Mouse (Mus musculus) inflammation-experienced regulatory T-cells, adult 6 months (primary cell): Measurements from ENCODE around the gene Olfr1158. TPM values are rescaled to one million over a fixed set of nuclear protein-coding genes. Genes with fewer than 3 reads are reported as not detected.
"Not testable (repeated sequence)": the region's sequence is repeated elsewhere in the genome, so short reads cannot be mapped to it uniquely, and the experiment has no call there.

Source experiments
- ATAC-seq: one replicate; pipeline ENCODE4 v1.8.0; 2017
- polyA plus RNA-seq, 3 experiments: library from polyadenylated mRNA; unstranded; fragments of 100-300 nt; shearing (Covaris generic); gene quantifications; one replicate each; pipeline ENCODE4 v1.2.1; 2017

Gene Olfr1158
- not detected for polyA plus RNA-seq

GRCm38 (mm10) chr2:87989813-87990212, at the start of gene Olfr1158:
Olfr1158 (plus strand) TSS chr2:87990113.
- no peak for ATAC-seq

GRCm38 (mm10) chr2:87945037-87945436, 44.9 kb upstream of the Olfr1158 start, which contains the start of gene Olfr1155:
Olfr1155 (minus strand) TSS chr2:87945137.
- no peak for ATAC-seq

GRCm38 (mm10) chr2:87953000-87953399, 36.9 kb upstream of the Olfr1158 start, which contains the start of gene Olfr1156:
Olfr1156 (minus strand) TSS chr2:87953100.
- no peak for ATAC-seq

DNA sequence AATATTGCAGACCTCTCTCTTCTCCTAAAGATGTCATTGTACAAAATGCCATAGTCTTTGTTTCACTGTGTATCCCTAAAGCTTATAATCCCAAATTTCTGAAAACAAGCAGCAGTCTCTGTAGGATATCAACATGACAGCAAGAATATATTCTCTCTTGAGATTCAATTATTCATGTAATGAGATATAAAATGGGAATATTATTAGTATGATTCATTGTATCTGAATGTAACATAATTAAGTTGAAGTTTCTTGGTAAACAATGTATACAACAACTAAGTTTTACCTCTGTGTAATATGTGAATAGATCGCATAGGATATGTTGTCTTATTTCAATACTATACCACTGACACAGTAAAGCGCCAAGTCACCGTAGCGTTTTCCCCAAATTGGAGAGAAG, 21.7 kb upstream of the Olfr1158 start, which contains the start of gene Olfr1157:
TSS of gene Olfr1157 (minus strand) at position 101 of the 400 bp plus-strand sequence.
- no peak for ATAC-seq

DNA sequence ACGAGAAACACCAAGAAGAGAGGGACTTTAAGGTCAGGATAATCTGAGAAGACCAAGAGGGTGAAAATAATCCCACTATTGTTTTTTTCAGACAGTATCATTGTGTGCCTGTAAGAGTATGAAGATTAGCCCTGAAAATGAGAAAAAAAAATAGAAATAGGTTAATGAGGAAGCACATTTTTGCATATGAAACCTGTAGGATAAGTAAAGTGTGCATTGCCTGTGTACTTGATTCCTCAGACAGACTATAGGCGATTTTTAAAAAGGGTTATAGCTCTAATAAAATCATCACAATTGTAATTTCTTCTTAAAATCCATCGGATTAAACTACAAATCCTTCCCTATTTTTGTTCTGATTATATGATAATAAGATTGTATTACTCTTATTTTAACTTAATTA, 15.3 kb upstream of the Olfr1158 start, which contains the start of gene Olfr74:
TSS of gene Olfr74 (minus strand) at position 101 of the 400 bp plus-strand sequence.
- no peak for ATAC-seq

DNA sequence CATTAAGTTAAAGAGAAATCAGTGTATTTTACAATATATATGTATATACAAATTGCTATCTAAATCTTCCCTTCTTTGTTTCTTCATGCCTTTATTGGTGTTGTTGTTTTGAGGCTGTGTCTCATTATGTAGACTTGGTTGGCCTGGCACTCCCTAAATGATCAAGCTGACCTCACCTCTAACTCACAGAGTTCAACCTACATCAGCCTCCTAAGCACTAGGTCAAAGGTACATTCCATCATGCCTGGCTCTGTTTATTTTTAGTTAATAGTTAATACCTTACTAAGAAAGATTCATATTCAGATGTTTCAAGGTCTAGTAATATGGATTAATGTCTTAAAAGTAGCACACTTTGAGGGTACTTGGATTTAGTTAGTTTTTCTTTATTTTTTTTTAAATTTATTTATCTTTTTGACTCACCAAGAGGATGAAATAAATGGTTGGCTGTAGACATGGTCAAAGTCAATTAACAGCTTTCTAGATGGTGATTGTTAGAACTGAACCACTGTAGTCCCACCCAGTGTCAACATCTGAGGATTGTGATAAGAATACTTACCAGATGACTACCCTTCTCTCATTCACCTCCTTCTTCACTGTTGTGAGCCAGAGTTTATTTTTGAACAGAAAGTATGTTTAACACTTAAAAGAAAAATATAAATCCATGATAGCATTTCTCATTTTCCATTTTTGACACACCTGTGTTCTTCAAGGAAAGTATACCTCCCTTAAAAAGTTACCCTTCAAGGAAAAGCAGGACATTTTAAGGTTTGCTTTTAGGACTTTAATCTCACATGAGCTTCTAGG, 17.8 kb downstream of the Olfr1158 start, which contains the start of gene Olfr1160:
TSS of gene Olfr1160 (minus strand) at position 754 of the 804 bp plus-strand sequence.
- ATAC-seq, result no peak

GRCm38 (mm10) chr2:88022474-88022873, 32.6 kb downstream of the Olfr1158 start, which contains the start of gene Olfr1161:
Olfr1161 (plus strand) TSS chr2:88022774.
- not testable (repeated sequence) for ATAC-seq

DNA sequence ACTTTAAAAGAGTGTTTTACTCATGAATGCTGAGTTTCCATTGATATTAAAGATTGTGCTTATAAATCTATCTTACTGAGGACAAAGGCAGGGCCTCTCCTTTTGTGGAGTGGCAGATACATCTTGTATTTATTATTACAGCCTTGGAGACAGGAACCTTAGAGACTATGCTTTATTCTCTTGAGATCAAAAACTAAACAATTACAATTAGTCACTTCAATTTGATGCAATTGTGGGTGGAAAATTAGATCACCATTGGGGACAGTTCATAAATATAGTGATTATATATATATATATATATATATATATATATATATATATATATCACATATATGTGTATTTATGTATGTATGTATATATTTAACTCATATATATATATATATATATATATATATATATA, 47.7 kb downstream of the Olfr1158 start, which contains the start of gene Olfr73:
TSS of gene Olfr73 (minus strand) at position 101 of the 400 bp plus-strand sequence.
- no peak for ATAC-seq

Other genes starting within 250 kb of the Olfr1158 start
- not detected for gene Olfr1140, start 246.4 kb upstream of the Olfr1158 start, polyA plus RNA-seq
- not detected for gene Olfr1141, start 236.1 kb upstream of the Olfr1158 start, polyA plus RNA-seq
- gene Olfr152, start 210.6 kb upstream of the Olfr1158 start, polyA plus RNA-seq, result not detected
- gene Olfr1143, start 189.5 kb upstream of the Olfr1158 start, polyA plus RNA-seq, result not detected
- gene Olfr1145, start 180.3 kb upstream of the Olfr1158 start, polyA plus RNA-seq, result not detected
- gene Olfr1148, start 159.6 kb upstream of the Olfr1158 start, polyA plus RNA-seq, result not detected
- gene Olfr1150-ps1, start 146.1 kb upstream of the Olfr1158 start, polyA plus RNA-seq, result not detected
- not detected for gene Olfr1151, start 134.3 kb upstream of the Olfr1158 start, polyA plus RNA-seq
- not detected for gene Olfr1152, start 123.6 kb upstream of the Olfr1158 start, polyA plus RNA-seq
- not detected for gene Olfr1153, start 95.2 kb upstream of the Olfr1158 start, polyA plus RNA-seq
- not detected for gene Olfr1154, start 84.9 kb upstream of the Olfr1158 start, polyA plus RNA-seq
- not detected for gene Olfr1155, start 45.0 kb upstream of the Olfr1158 start, polyA plus RNA-seq
- under 1 TPM in 1 of 3 experiments, not detected in 2; 0.23 TPM for gene Olfr1156, start 37.0 kb upstream of the Olfr1158 start, polyA plus RNA-seq
- gene Olfr1157, start 21.8 kb upstream of the Olfr1158 start, polyA plus RNA-seq, result not detected
- gene Olfr74, start 15.4 kb upstream of the Olfr1158 start, polyA plus RNA-seq, result not detected
- not detected for gene Olfr1160, start 18.2 kb downstream of the Olfr1158 start, polyA plus RNA-seq
- gene Olfr1161, start 32.7 kb downstream of the Olfr1158 start, polyA plus RNA-seq, result not detected
- gene Olfr73, start 47.6 kb downstream of the Olfr1158 start, polyA plus RNA-seq, result not detected
- gene Olfr1162, start 61.0 kb downstream of the Olfr1158 start, polyA plus RNA-seq, result not detected
- gene Olfr1163, start 81.7 kb downstream of the Olfr1158 start, polyA plus RNA-seq, result not detected
- not detected for gene Olfr1164, start 103.9 kb downstream of the Olfr1158 start, polyA plus RNA-seq
- not detected for gene Olfr1166, start 138.2 kb downstream of the Olfr1158 start, polyA plus RNA-seq
- gene Olfr1167, start 165.1 kb downstream of the Olfr1158 start, polyA plus RNA-seq, result under 1 TPM in 1 of 3 experiments, not detected in 2; 0.15 TPM
- under 1 TPM in 1 of 3 experiments, not detected in 2; 0.38 TPM for gene Olfr1168, start 191.8 kb downstream of the Olfr1158 start, polyA plus RNA-seq
- not detected for gene Olfr1170, start 238.2 kb downstream of the Olfr1158 start, polyA plus RNA-seq